8 mouse cellular contexts compared by ENCODE assay signal in genomic region chr7:107210126-107210576, GRCm38 (mm10). TPM values are rescaled to one million over a fixed set of nuclear protein-coding genes. Genes with fewer than 3 reads are reported as not detected.
DNase-seq lines count a peak whose midpoint lies in the region; ATAC-seq and TF ChIP-seq lines count a peak whose summit lies in the region.

No protein-coding gene starts in this region.

- DNase-seq in lung, embryonic 14.5 days: no peak
- DNase-seq in lung, postnatal 10 days: no peak
- peak; percentile 9 to 39 for DNase-seq in kidney, postnatal 25 days
- DNase-seq in layer of hippocampus, adult 9-10 months (ENCODE audit: low spot score): no peak
- DNase-seq in layer of hippocampus, adult 9-11 months: no peak
- DNase-seq in thymus, adult 2 months: no peak

- no peaks in the 10 kb centered on the region for H3K36me3 ChIP-seq in lung, embryonic 14.5 days (ENCODE audit: insufficient read depth)
- H3K36me3 ChIP-seq in forebrain, embryonic 16.5 days (ENCODE audit: control insufficient read depth, insufficient read depth): no peaks in the 10 kb centered on the region
- H3K36me3 ChIP-seq in stomach, embryonic 15.5 days: no peaks in the 10 kb centered on the region
- H3K36me3 ChIP-seq in thymus, adult 2 months (ENCODE audit: control insufficient read depth, insufficient read depth, low read length): no peaks in the 10 kb centered on the region

- H3K4me2 ChIP-seq in lung, embryonic 14.5 days: no peak overlapping the region
- H3K4me2 ChIP-seq in forebrain, embryonic 16.5 days (ENCODE audit: low read length): peak overlapping the region; percentile 9; the same call in 1 of the 2 replicates
- H3K4me2 ChIP-seq in stomach, embryonic 15.5 days: peak overlapping the region; percentile 22

- no peak for TF ChIP-seq POLR2A in thymus, adult 2 months (IDR thresholded peaks at IDR 0.05; ENCODE audit: control insufficient read depth, extremely low read depth, insufficient read depth, low read length, poor library complexity)

- H3K27me3 ChIP-seq in lung, embryonic 14.5 days (ENCODE audit: insufficient read depth, low read length): peaks cover 37% of the 10 kb centered on the region
- H3K27me3 ChIP-seq in forebrain, embryonic 16.5 days (replicated peaks; ENCODE audit: control insufficient read depth, insufficient read depth, low read length): peaks cover 28% of the 10 kb centered on the region
- peaks cover 27% of the 10 kb centered on the region for H3K27me3 ChIP-seq in stomach, embryonic 15.5 days (replicated peaks)
- H3K27me3 ChIP-seq in thymus, adult 2 months (ENCODE audit: control insufficient read depth, insufficient read depth, low read length): no peaks in the 10 kb centered on the region

- peak overlapping the region; percentile 19; the same call in 1 of the 2 replicates for H3K4me3 ChIP-seq in lung, embryonic 14.5 days (ENCODE audit: low read depth, low read length)
- H3K4me3 ChIP-seq in forebrain, embryonic 16.5 days (replicated peaks; ENCODE audit: low read length): peak overlapping the region; percentile 19
- H3K4me3 ChIP-seq in stomach, embryonic 15.5 days (replicated peaks): peak overlapping the region; percentile 16
- no peak overlapping the region for H3K4me3 ChIP-seq in thymus, adult 2 months (ENCODE audit: control insufficient read depth, insufficient read depth, low read length)

- no peak overlapping the region for H3K9ac ChIP-seq in lung, embryonic 14.5 days
- H3K9ac ChIP-seq in forebrain, embryonic 16.5 days (replicated peaks; ENCODE audit: low read depth, low read length): no peak overlapping the region
- no peak overlapping the region for H3K9ac ChIP-seq in stomach, embryonic 15.5 days

- H3K9me3 ChIP-seq in lung, embryonic 14.5 days (ENCODE audit: low read depth, low read length): peaks cover 18% of the 10 kb centered on the region
- H3K9me3 ChIP-seq in forebrain, embryonic 16.5 days (ENCODE audit: control insufficient read depth, low read length): peaks cover 16% of the 10 kb centered on the region
- H3K9me3 ChIP-seq in stomach, embryonic 15.5 days: no peaks in the 10 kb centered on the region; the same call in 1 of the 2 replicates

- H3K27ac ChIP-seq in lung, embryonic 14.5 days (ENCODE audit: low read depth): no peak overlapping the region
- no peak overlapping the region for H3K27ac ChIP-seq in forebrain, embryonic 16.5 days (ENCODE audit: low read length)
- no peak overlapping the region for H3K27ac ChIP-seq in stomach, embryonic 15.5 days
- H3K27ac ChIP-seq in thymus, adult 2 months (ENCODE audit: control insufficient read depth, insufficient read depth, low read length): no peak overlapping the region

- no peak for ATAC-seq in lung, embryonic 14.5 days (ENCODE audit: insufficient read depth)
- no peak for ATAC-seq in forebrain, embryonic 16.5 days
- ATAC-seq in stomach, embryonic 15.5 days (ENCODE audit: insufficient read depth, low FRiP score, low read depth): no peak

- WGBS in lung, embryonic 14.5 days: 21% methylated on average over 77 of the region's 77 CpGs
- 26% methylated on average over 54 of the region's 77 CpGs for WGBS in forebrain, embryonic 16.5 days
- 22% methylated on average over 75 of the region's 77 CpGs for WGBS in stomach, embryonic 15.5 days
- WGBS in thymus, adult 2 months: 62% methylated on average over 77 of the region's 77 CpGs

- H3K4me1 ChIP-seq in lung, embryonic 14.5 days (ENCODE audit: insufficient read depth): no peaks in the 10 kb centered on the region
- no peaks in the 10 kb centered on the region for H3K4me1 ChIP-seq in forebrain, embryonic 16.5 days (replicated peaks; ENCODE audit: control insufficient read depth, insufficient read depth, low read length)
- 0 out of 2 replicates have a peak, but pooled peaks cover 3% of the 10 kb centered on the region for H3K4me1 ChIP-seq in stomach, embryonic 15.5 days
- H3K4me1 ChIP-seq in thymus, adult 2 months (replicated peaks; ENCODE audit: control insufficient read depth, insufficient read depth, low read length): no peaks in the 10 kb centered on the region

- TF ChIP-seq CTCF in lung, embryonic 14.5 days (IDR thresholded peaks at IDR 0.05; ENCODE audit: low read depth): no peak
- no peak for TF ChIP-seq CTCF in thymus, adult 2 months (IDR thresholded peaks at IDR 0.05; ENCODE audit: borderline replicate concordance, control insufficient read depth, extremely low read depth, insufficient read depth, low read length, poor library complexity)

RNA-seq across cellular contexts. Expression of gene Rbmxl2, which starts 0.9 kb away (rescaled TPM):
- not detected in 2 replicates for polyA plus RNA-seq in lung, embryonic 14.5 days (2014; fragmentation: Nextera tagmentation; extraction: Ambion mirVana)
- not detected in 2 replicates for polyA plus RNA-seq in forebrain, embryonic 16.5 days (2015; fragmentation: Nextera tagmentation; extraction: Ambion mirVana)
- polyA plus RNA-seq in stomach, embryonic 15.5 days (2015; fragmentation: Nextera tagmentation; extraction: Ambion mirVana): not detected in 2 replicates
- polyA plus RNA-seq in thymus, adult 2 months (2012; rRNA removed): 0.07 TPM in 1 of 2 replicates, not detected in the other

RNA-seq across cellular contexts. Expression of gene Nlrp14, which starts 43.4 kb away (rescaled TPM):
- not detected in 2 replicates for polyA plus RNA-seq in lung, embryonic 14.5 days (2014; fragmentation: Nextera tagmentation; extraction: Ambion mirVana)
- not detected in 2 replicates for polyA plus RNA-seq in forebrain, embryonic 16.5 days (2015; fragmentation: Nextera tagmentation; extraction: Ambion mirVana)
- not detected in 2 replicates for polyA plus RNA-seq in stomach, embryonic 15.5 days (2015; fragmentation: Nextera tagmentation; extraction: Ambion mirVana)
- polyA plus RNA-seq in thymus, adult 2 months (2012; rRNA removed): 0.09 TPM in 1 of 2 replicates, not detected in the other

Comparison
In these comparisons a context has a peak if more than half of its experiments do, and no peak if none do; other contexts are left out.
1. DNase-seq: peak in kidney, postnatal 25 days (2 of 2); none in lung, embryonic 14.5 days (single experiment), lung, postnatal 10 days (single experiment), layer of hippocampus, adult 9-10 months (single experiment), layer of hippocampus, adult 9-11 months (single experiment) and thymus, adult 2 months (single experiment).